Mouse (Mus musculus) hindbrain, embryonic 14.5 days (tissue): ENCODE measurements around the gene Selenon. TPM values are rescaled to one million over a fixed set of nuclear protein-coding genes. Genes with fewer than 3 reads are reported as not detected.
A peak's percentile ranks its signal among the peaks of the same experiment; 100 is the strongest.

ENCODE experiments used
- ATAC-seq: fragments of 200-750 bp; cut with Nextera tagmentation; 2 replicates; pipeline ENCODE4 v1.8.0; 2017; ENCODE audit warnings: moderate number of reproducible peaks, mild to moderate bottlenecking, moderate TSS enrichment, moderate library complexity; ENCODE audit not compliant: low FRiP score
- DNase-seq: peaks from one replicate; pipeline ENCODE4 v3.0.0-alpha.2; 2015; ENCODE audit warnings: low spot score
- H3K27ac ChIP-seq: fragments of 300-500 bp; sonication (generic); 2 replicates; pipeline ENCODE4 v1.5.1; 2014; ENCODE audit warnings: mild to moderate bottlenecking, moderate library complexity
- H3K27me3 ChIP-seq: fragments of 300-500 bp; sonication (generic); 2 replicates; pipeline ENCODE4 v1.6.1; 2014; ENCODE audit warnings: mild to moderate bottlenecking, low read length, mixed read lengths; ENCODE audit not compliant: control insufficient read depth, insufficient read depth
- H3K36me3 ChIP-seq: fragments of 300-500 bp; sonication (generic); replicated peaks from 2 replicates; pipeline ENCODE4 v1.6.1; 2014; ENCODE audit not compliant: control insufficient read depth, insufficient read depth
- H3K4me1 ChIP-seq: fragments of 300-500 bp; sonication (generic); replicated peaks from 2 replicates; pipeline ENCODE4 v1.6.1; 2014; ENCODE audit warnings: antibody characterized with exemption, low read length, mixed read lengths; ENCODE audit not compliant: control insufficient read depth, insufficient read depth
- H3K4me2 ChIP-seq: fragments of 300-500 bp; sonication (generic); replicated peaks from 2 replicates; pipeline ENCODE4 v1.6.1; 2014; ENCODE audit warnings: mild to moderate bottlenecking, moderate library complexity
- H3K4me3 ChIP-seq: fragments of 300-500 bp; sonication (generic); replicated peaks from 2 replicates; pipeline ENCODE4 v1.5.1; 2014; ENCODE audit warnings: mild to moderate bottlenecking, low read length
- H3K9ac ChIP-seq: fragments of 300-500 bp; sonication (generic); 2 replicates; pipeline ENCODE4 v1.6.1; 2014
- H3K9me3 ChIP-seq: fragments of 300-500 bp; sonication (generic); 2 replicates; pipeline ENCODE4 v1.6.1; 2016; ENCODE audit warnings: low read length; ENCODE audit not compliant: control insufficient read depth
- WGBS: fragments of 180-500 bp; shearing (Covaris S2); extraction: QIAGEN DNeasy Blood & Tissue Kit; methylation state at CpG from one replicate; pipeline ENCODE4 v1.1.7; 2014; 5-methylcytosine and 5-hydroxymethylcytosine counted together
- polyA plus RNA-seq: library from polyadenylated mRNA; unstranded; fragments of >200 nt; fragmentation: Nextera tagmentation; extraction: Ambion mirVana; gene quantifications from 2 replicates; pipeline ENCODE4 v1.2.1, GENCODE M21; 2014

Selenon gene
- polyA plus RNA-seq, 1 experiment from 2014 or later = 12.8 TPM

- H3K27me3 ChIP-seq = no peaks in the 10 kb centered on the region
- no peak for DNase-seq
- no peak overlapping the region for H3K4me2 ChIP-seq
- no peak for ATAC-seq
- peak overlapping the region; percentile 28; the same call in 1 of the 2 replicates for H3K9ac ChIP-seq
- no peaks in the 10 kb centered on the region for H3K9me3 ChIP-seq
- no peaks in the 10 kb centered on the region for H3K36me3 ChIP-seq
- WGBS = 58% methylated on average over 15 of the region's 15 CpGs
- no peak overlapping the region for H3K4me3 ChIP-seq
- peaks cover 18% of the 10 kb centered on the region for H3K4me1 ChIP-seq
- H3K27ac ChIP-seq = peak overlapping the region; percentile 44
These were observed 28.6 kb upstream of the Selenon start for GRCm38 (mm10) chr4:134580351-134581148.

GRCm38 (mm10) chr4:134579620-134580019 is 27.7 kb upstream of the Selenon start:
- H3K4me3 ChIP-seq = no peak overlapping the region
- ATAC-seq = no peak
- peak overlapping the region; percentile 44; the same call in 1 of the 2 replicates for H3K27ac ChIP-seq
- no peak for DNase-seq
- H3K9me3 ChIP-seq = no peaks in the 10 kb centered on the region
- H3K4me2 ChIP-seq = no peak overlapping the region
- H3K36me3 ChIP-seq = no peaks in the 10 kb centered on the region
- no peak overlapping the region for H3K9ac ChIP-seq
- peaks cover 18% of the 10 kb centered on the region for H3K4me1 ChIP-seq
- WGBS = 39% methylated on average over 5 of the region's 5 CpGs
- no peaks in the 10 kb centered on the region for H3K27me3 ChIP-seq

DNA sequence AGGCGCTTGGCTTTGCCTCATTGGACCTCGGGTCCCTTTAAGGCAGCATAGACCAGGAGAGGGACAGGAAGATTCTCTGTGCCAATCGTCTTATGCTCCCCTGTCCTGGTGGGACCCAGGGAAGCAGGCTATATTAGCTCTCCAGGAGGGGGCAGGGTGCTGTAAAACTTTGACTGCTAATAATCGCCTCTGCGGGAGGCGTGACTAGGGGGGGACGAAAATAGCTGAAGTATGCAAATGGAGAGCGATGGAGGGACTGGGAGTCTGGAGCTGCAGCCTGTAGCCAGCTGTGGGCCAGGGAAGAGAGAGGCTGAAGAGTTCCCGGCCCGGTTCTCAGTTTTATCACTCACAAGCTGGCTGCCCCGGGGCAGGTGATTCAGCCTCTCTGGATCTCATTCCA is 27.2 kb upstream of the Selenon start:
- ATAC-seq (no peak), DNase-seq (no peak)
- Histone ChIP-seq H3K9me3 (no peaks in the 10 kb centered on the region), H3K27me3 (no peaks in the 10 kb centered on the region), H3K4me2 (no peak overlapping the region), H3K36me3 (no peaks in the 10 kb centered on the region), H3K9ac (no peak overlapping the region), H3K4me3 (no peak overlapping the region), H3K27ac (no peak overlapping the region), H3K4me1 (peaks cover 18% of the 10 kb centered on the region)
- 29% methylated on average over 11 of the region's 11 CpGs for WGBS

- Histone ChIP-seq H3K9ac (no peak overlapping the region), H3K36me3 (no peaks in the 10 kb centered on the region), H3K4me2 (no peak overlapping the region), H3K27me3 (no peaks in the 10 kb centered on the region), H3K9me3 (no peaks in the 10 kb centered on the region), H3K4me3 (no peak overlapping the region), H3K27ac (no peak overlapping the region), H3K4me1 (peaks cover 18% of the 10 kb centered on the region)
- 73% methylated on average over 5 of the region's 5 CpGs for WGBS
- ATAC-seq (no peak), DNase-seq (no peak)
These were observed 26.4 kb upstream of the Selenon start for GRCm38 (mm10) chr4:134578407-134578806.

- Histone ChIP-seq H3K27ac (no peak overlapping the region), H3K4me2 (no peak overlapping the region), H3K9ac (no peak overlapping the region), H3K4me1 (peaks cover 18% of the 10 kb centered on the region), H3K4me3 (no peak overlapping the region), H3K36me3 (no peaks in the 10 kb centered on the region), H3K9me3 (no peaks in the 10 kb centered on the region), H3K27me3 (no peaks in the 10 kb centered on the region)
- 83% methylated on average over 2 of the region's 2 CpGs for WGBS
- ATAC-seq = no peak
- no peak for DNase-seq
These were observed 25.3 kb upstream of the Selenon start for GRCm38 (mm10) chr4:134577281-134577680.

GRCm38 (mm10) chr4:134575486-134575885 is 23.5 kb upstream of the Selenon start:
- DNase-seq (no peak), ATAC-seq (no peak)
- no peaks in the 10 kb centered on the region for H3K9me3 ChIP-seq
- no peaks in the 10 kb centered on the region for H3K27me3 ChIP-seq
- H3K4me1 ChIP-seq = peaks cover 21% of the 10 kb centered on the region
- WGBS = 39% methylated on average over 11 of the region's 11 CpGs
- H3K4me2 ChIP-seq = no peak overlapping the region
- H3K36me3 ChIP-seq = no peaks in the 10 kb centered on the region
- no peak overlapping the region for H3K4me3 ChIP-seq
- H3K9ac ChIP-seq = no peak overlapping the region
- no peak overlapping the region for H3K27ac ChIP-seq

DNA sequence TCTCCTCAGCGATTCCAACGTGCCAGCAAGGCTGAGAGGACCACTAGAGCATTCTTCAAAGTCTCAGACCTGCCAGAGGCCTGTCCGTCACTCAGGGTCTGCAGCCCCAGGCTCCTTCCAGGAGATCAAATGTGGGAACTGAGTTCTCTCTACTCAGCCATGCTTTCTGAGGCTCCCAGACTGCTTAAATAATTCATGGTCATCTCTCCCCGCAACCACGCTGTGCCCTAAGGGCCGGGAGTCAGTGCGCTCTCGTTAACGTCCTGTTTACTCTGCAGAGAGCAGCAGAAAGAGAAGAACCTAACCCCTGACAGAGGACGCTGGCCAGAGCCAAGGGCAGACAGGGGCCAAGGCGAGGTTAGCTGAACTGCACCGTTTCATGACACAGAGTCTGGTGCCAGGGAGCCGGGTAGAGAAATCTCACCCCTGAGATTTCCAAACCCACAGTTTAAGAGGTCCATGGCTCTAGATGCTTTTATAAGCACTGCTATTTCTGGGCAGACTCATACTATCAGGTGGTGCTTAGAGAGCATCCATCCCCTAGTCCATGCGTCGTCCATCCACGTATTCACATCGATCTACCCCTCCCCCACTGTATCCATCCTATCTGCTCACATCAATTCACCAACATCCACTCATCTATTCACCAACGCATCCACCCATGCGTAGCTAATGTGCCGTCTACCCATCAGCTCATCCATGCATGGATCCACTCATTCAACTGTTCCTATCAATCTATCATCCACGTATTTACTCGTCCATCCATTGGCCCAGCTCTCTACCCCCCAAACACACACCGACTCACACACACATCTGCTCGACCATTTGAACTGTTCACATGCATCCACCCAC is 20.7 kb upstream of the Selenon start:
- Histone ChIP-seq H3K9me3 (no peaks in the 10 kb centered on the region), H3K4me3 (no peak overlapping the region), H3K36me3 (no peaks in the 10 kb centered on the region), H3K9ac (no peak overlapping the region), H3K27me3 (no peaks in the 10 kb centered on the region), H3K4me2 (no peak overlapping the region), H3K27ac (no peak overlapping the region), H3K4me1 (peaks cover 8% of the 10 kb centered on the region; the same call in 1 of the 2 replicates)
- WGBS = 75% methylated on average over 24 of the region's 24 CpGs
- ATAC-seq = no peak
- no peak for DNase-seq

- Histone ChIP-seq H3K9ac (no peak overlapping the region), H3K4me2 (no peak overlapping the region), H3K9me3 (no peaks in the 10 kb centered on the region), H3K27ac (peak overlapping the region; percentile 61), H3K27me3 (no peaks in the 10 kb centered on the region), H3K36me3 (no peaks in the 10 kb centered on the region), H3K4me1 (peaks cover 6% of the 10 kb centered on the region), H3K4me3 (no peak overlapping the region)
- ATAC-seq (no peak), DNase-seq (no peak)
- 53% methylated on average over 14 of the region's 14 CpGs for WGBS
These were observed 18.9 kb upstream of the Selenon start for GRCm38 (mm10) chr4:134570704-134571451.

DNA sequence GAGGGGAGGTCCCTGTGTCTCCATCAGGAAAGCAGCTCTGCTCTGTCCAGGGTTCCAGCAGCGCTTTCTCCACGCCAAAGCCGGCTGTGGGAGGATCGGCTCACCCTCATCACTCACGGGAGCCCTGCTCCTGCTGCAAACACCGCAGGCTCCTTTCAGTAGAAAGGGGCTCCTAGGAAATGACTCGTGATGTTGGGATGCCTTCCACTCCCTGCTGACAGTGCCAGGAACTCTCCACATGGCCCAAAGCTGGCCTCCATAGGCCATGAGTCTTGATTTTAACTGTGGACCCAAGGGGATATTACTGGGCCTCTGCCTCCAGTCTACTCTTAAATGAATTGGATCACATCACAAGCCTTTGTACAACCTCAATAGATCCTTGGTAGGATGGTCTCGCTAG is 17.9 kb upstream of the Selenon start:
- Histone ChIP-seq H3K4me1 (peaks cover 5% of the 10 kb centered on the region), H3K4me3 (no peak overlapping the region), H3K9ac (no peak overlapping the region), H3K4me2 (no peak overlapping the region), H3K27ac (0 out of 2 replicates have a peak overlapping the region, but pooled peaks have one; percentile 61), H3K27me3 (no peaks in the 10 kb centered on the region), H3K9me3 (no peaks in the 10 kb centered on the region), H3K36me3 (no peaks in the 10 kb centered on the region)
- ATAC-seq (no peak), DNase-seq (no peak)
- 70% methylated on average over 8 of the region's 8 CpGs for WGBS
